Mouse (Mus musculus) CD4-positive naive resting alpha-beta T cell, adult 76 days (primary cell): Measurements from ENCODE around the gene Rpl13. TPM values are rescaled to one million over a fixed set of nuclear protein-coding genes. Genes with fewer than 3 reads are reported as not detected.

Source experiments
- total RNA-seq: library from RNA; stranded (reverse); gene quantifications from one replicate; pipeline ENCODE4 v1.2.4, GENCODE M21; 2023

The Rpl13 gene
- total RNA-seq: 2,109 TPM

GRCm38 (mm10) chr8:123101735-123102685, at the start of gene Rpl13:
TSS of gene Rpl13 (plus strand) at chr8:123102350.

DNA sequence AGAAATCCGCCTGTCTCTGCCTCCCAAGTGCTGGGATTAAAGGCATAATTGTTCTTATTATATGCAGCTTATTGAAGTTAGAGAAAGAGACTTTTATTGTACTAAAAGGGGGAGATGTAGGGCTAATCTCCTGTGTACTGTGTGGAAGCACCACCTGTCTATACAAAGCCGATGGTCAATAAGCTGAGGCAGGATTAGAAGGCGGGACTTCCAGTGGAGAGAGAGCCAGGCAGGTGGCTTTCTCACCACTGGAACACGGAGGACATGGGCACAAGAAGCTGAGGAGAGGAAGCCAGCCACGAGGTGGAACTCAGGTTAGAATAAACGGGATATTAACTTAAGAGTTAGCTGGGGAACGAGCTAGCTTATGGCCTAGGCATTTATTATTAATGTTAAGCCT, 39.4 kb upstream of the Rpl13 start, which contains the start of gene Spg7:
Spg7 (plus strand) TSS at position 222 of the 400 bp plus-strand sequence.

DNA sequence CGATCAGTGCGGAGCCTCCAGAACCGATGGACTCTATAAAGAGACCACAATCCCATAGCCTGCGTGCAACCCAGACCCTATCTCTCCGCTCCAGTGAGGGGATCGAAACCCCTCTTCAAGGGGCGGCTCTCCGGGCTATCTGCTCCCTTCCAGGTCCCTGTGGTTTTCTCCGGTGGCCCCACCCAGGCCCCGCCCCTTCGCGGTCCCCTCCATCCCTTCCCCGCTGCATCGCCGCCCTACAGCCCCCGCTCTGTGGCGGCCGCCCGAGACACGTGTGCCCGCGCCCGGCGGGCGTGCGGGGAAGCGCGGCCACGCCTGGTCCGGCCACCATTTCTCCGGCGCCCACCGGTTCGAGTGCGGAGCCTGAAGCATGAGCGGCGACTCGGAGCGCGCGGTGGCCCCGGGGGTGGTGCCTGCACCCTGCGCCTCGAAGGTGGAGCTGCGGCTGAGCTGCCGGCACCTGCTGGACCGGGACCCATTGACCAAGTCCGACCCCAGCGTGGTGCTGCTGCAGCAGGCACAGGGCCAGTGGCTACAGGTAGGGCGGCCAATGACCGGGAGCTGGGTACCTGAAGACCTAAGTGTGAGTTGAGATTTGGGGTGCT, 15.1 kb downstream of the Rpl13 start, which contains the start of gene Cpne7:
Cpne7 (plus strand) TSS at position 248 of the 605 bp plus-strand sequence.

Other genes with a start within 250 kb of the Rpl13 start
- 332 TPM for gene Ankrd11, start 60.1 kb upstream of the Rpl13 start, total RNA-seq
- 73.0 TPM for gene Spg7, start 39.4 kb upstream of the Rpl13 start, total RNA-seq
- gene Cpne7, start 15.0 kb downstream of the Rpl13 start, total RNA-seq: 0.85 TPM
- not detected for gene Sult5a1, start 56.0 kb downstream of the Rpl13 start, total RNA-seq
- not detected for gene Dpep1, start 83.9 kb downstream of the Rpl13 start, total RNA-seq
- 84.7 TPM for gene Chmp1a, start 110.4 kb downstream of the Rpl13 start, total RNA-seq
- not detected for gene Spata33, start 110.5 kb downstream of the Rpl13 start, total RNA-seq
- 36.5 TPM for gene Cdk10, start 122.5 kb downstream of the Rpl13 start, total RNA-seq
- gene Spata2l, start 133.9 kb downstream of the Rpl13 start, total RNA-seq: 11.0 TPM
- 25.1 TPM for gene Zfp276, start 151.8 kb downstream of the Rpl13 start, total RNA-seq
- gene Vps9d1, start 152.0 kb downstream of the Rpl13 start, total RNA-seq: 28.8 TPM
- 10.6 TPM for gene Fanca, start 216.2 kb downstream of the Rpl13 start, total RNA-seq
- gene Spire2, start 230.4 kb downstream of the Rpl13 start, total RNA-seq: not detected